Mouse (Mus musculus): Measurements from ENCODE around the gene Polr2j. TPM values are rescaled to one million over a fixed set of nuclear protein-coding genes. Genes with fewer than 3 reads are reported as not detected.
A peak's percentile ranks its signal among the peaks of the same experiment; 100 is the strongest.

Polr2j gene
- 233 and 265 TPM in 2 replicates for polyA plus RNA-seq (2014; fragmentation: Nextera tagmentation; extraction: Ambion mirVana)

GRCm38 (mm10) chr5:136115891-136116783 is at the start of gene Polr2j:
Gene Polr2j, plus strand, starts transcription at chr5:136116631.
- Histone ChIP-seq H3K4me2 (ENCODE audit: low read length) (peak within 1 kb of the TSS; percentile 88), H3K9ac (replicated peaks; ENCODE audit: low read length) (peak within 1 kb of the TSS; percentile 74), H3K27ac (replicated peaks; ENCODE audit: low read depth, low read length) (peak within 1 kb of the TSS; percentile 70; the same call in 1 of the 2 replicates), H3K4me3 (replicated peaks; ENCODE audit: low read depth, low read length) (peak within 1 kb of the TSS; percentile 78), H3K36me3 (ENCODE audit: control insufficient read depth, insufficient read depth, low read length) (peaks cover 13% of the 10 kb centered on the region), H3K4me1 (ENCODE audit: control insufficient read depth, insufficient read depth, low read length) (peaks cover 14% of the 10 kb centered on the region), H3K27me3 (ENCODE audit: control insufficient read depth, insufficient read depth, low read length) (no peaks in the 10 kb centered on the region), H3K9me3 (ENCODE audit: control insufficient read depth, low read length) (no peaks in the 10 kb centered on the region)
- WGBS: 3% methylated on average over 42 of the region's 42 CpGs
- ATAC-seq (ENCODE audit: low FRiP score, low TSS enrichment) (peak; percentile 92), DNase-seq (peak; percentile 99)

GRCm38 (mm10) chr5:136069411-136069810 is 47.0 kb upstream of the Polr2j start:
- H3K9me3 ChIP-seq (ENCODE audit: control insufficient read depth, low read length): no peaks in the 10 kb centered on the region
- H3K36me3 ChIP-seq (ENCODE audit: control insufficient read depth, insufficient read depth, low read length): no peaks in the 10 kb centered on the region
- H3K9ac ChIP-seq (replicated peaks; ENCODE audit: low read length): no peak overlapping the region
- 78% methylated on average over 2 of the region's 2 CpGs for WGBS
- H3K27ac ChIP-seq (replicated peaks; ENCODE audit: low read depth, low read length): no peak overlapping the region
- no peak overlapping the region for H3K4me3 ChIP-seq (replicated peaks; ENCODE audit: low read depth, low read length)
- ATAC-seq (ENCODE audit: low FRiP score, low TSS enrichment) (no peak), DNase-seq (no peak)
- H3K4me1 ChIP-seq (ENCODE audit: control insufficient read depth, insufficient read depth, low read length): no peaks in the 10 kb centered on the region
- no peaks in the 10 kb centered on the region for H3K27me3 ChIP-seq (ENCODE audit: control insufficient read depth, insufficient read depth, low read length)
- H3K4me2 ChIP-seq (ENCODE audit: low read length): no peak overlapping the region

- WGBS: 63% methylated on average over 6 of the region's 6 CpGs
- Histone ChIP-seq H3K9me3 (ENCODE audit: control insufficient read depth, low read length) (no peaks in the 10 kb centered on the region), H3K4me2 (ENCODE audit: low read length) (no peak overlapping the region), H3K4me3 (replicated peaks; ENCODE audit: low read depth, low read length) (no peak overlapping the region), H3K9ac (replicated peaks; ENCODE audit: low read length) (no peak overlapping the region), H3K27ac (replicated peaks; ENCODE audit: low read depth, low read length) (no peak overlapping the region), H3K4me1 (ENCODE audit: control insufficient read depth, insufficient read depth, low read length) (no peaks in the 10 kb centered on the region), H3K27me3 (ENCODE audit: control insufficient read depth, insufficient read depth, low read length) (no peaks in the 10 kb centered on the region), H3K36me3 (ENCODE audit: control insufficient read depth, insufficient read depth, low read length) (no peaks in the 10 kb centered on the region)
- ATAC-seq (ENCODE audit: low FRiP score, low TSS enrichment): no peak
- DNase-seq: no peak
These were observed 43.4 kb upstream of the Polr2j start for GRCm38 (mm10) chr5:136073051-136073450.

- Histone ChIP-seq H3K4me2 (ENCODE audit: low read length) (no peak overlapping the region), H3K9me3 (ENCODE audit: control insufficient read depth, low read length) (no peaks in the 10 kb centered on the region), H3K27me3 (ENCODE audit: control insufficient read depth, insufficient read depth, low read length) (no peaks in the 10 kb centered on the region), H3K36me3 (ENCODE audit: control insufficient read depth, insufficient read depth, low read length) (no peaks in the 10 kb centered on the region), H3K4me3 (replicated peaks; ENCODE audit: low read depth, low read length) (no peak overlapping the region), H3K9ac (replicated peaks; ENCODE audit: low read length) (no peak overlapping the region), H3K27ac (replicated peaks; ENCODE audit: low read depth, low read length) (no peak overlapping the region), H3K4me1 (ENCODE audit: control insufficient read depth, insufficient read depth, low read length) (no peaks in the 10 kb centered on the region)
- ATAC-seq (ENCODE audit: low FRiP score, low TSS enrichment): no peak
- no peak for DNase-seq
- 68% methylated on average over 11 of the region's 11 CpGs for WGBS
These were observed 42.9 kb upstream of the Polr2j start for GRCm38 (mm10) chr5:136073526-136073925.

GRCm38 (mm10) chr5:136075076-136075475 is 41.4 kb upstream of the Polr2j start:
- Histone ChIP-seq H3K4me2 (ENCODE audit: low read length) (no peak overlapping the region), H3K4me1 (ENCODE audit: control insufficient read depth, insufficient read depth, low read length) (no peaks in the 10 kb centered on the region), H3K4me3 (replicated peaks; ENCODE audit: low read depth, low read length) (no peak overlapping the region), H3K27me3 (ENCODE audit: control insufficient read depth, insufficient read depth, low read length) (no peaks in the 10 kb centered on the region), H3K9ac (replicated peaks; ENCODE audit: low read length) (no peak overlapping the region), H3K36me3 (ENCODE audit: control insufficient read depth, insufficient read depth, low read length) (no peaks in the 10 kb centered on the region), H3K9me3 (ENCODE audit: control insufficient read depth, low read length) (no peaks in the 10 kb centered on the region), H3K27ac (replicated peaks; ENCODE audit: low read depth, low read length) (no peak overlapping the region)
- DNase-seq: no peak
- WGBS: 93% methylated on average over 5 of the region's 5 CpGs
- no peak for ATAC-seq (ENCODE audit: low FRiP score, low TSS enrichment)

GRCm38 (mm10) chr5:136076284-136076683 is 40.1 kb upstream of the Polr2j start:
- no peak overlapping the region for H3K27ac ChIP-seq (replicated peaks; ENCODE audit: low read depth, low read length)
- 50% methylated on average over 7 of the region's 7 CpGs for WGBS

GRCm38 (mm10) chr5:136077001-136077550 is 39.4 kb upstream of the Polr2j start:
- Histone ChIP-seq H3K4me3 (replicated peaks; ENCODE audit: low read depth, low read length) (no peak overlapping the region), H3K27me3 (ENCODE audit: control insufficient read depth, insufficient read depth, low read length) (no peaks in the 10 kb centered on the region), H3K4me2 (ENCODE audit: low read length) (no peak overlapping the region), H3K36me3 (ENCODE audit: control insufficient read depth, insufficient read depth, low read length) (no peaks in the 10 kb centered on the region), H3K4me1 (ENCODE audit: control insufficient read depth, insufficient read depth, low read length) (no peaks in the 10 kb centered on the region), H3K27ac (replicated peaks; ENCODE audit: low read depth, low read length) (no peak overlapping the region), H3K9me3 (ENCODE audit: control insufficient read depth, low read length) (no peaks in the 10 kb centered on the region), H3K9ac (replicated peaks; ENCODE audit: low read length) (no peak overlapping the region)
- 89% methylated on average over 9 of the region's 9 CpGs for WGBS
- ATAC-seq (ENCODE audit: low FRiP score, low TSS enrichment) (no peak), DNase-seq (no peak)

More at GRCm38 (mm10) chr5:136076284-136076683, 40.1 kb upstream of the Polr2j start:
- no peaks in the 10 kb centered on the region for H3K4me1 ChIP-seq (ENCODE audit: control insufficient read depth, insufficient read depth, low read length)
- H3K9ac ChIP-seq (replicated peaks; ENCODE audit: low read length): no peak overlapping the region
- no peak overlapping the region for H3K4me3 ChIP-seq (replicated peaks; ENCODE audit: low read depth, low read length)
- no peaks in the 10 kb centered on the region for H3K9me3 ChIP-seq (ENCODE audit: control insufficient read depth, low read length)
- H3K36me3 ChIP-seq (ENCODE audit: control insufficient read depth, insufficient read depth, low read length): no peaks in the 10 kb centered on the region
- H3K4me2 ChIP-seq (ENCODE audit: low read length): no peak overlapping the region
- H3K27me3 ChIP-seq (ENCODE audit: control insufficient read depth, insufficient read depth, low read length): no peaks in the 10 kb centered on the region
- ATAC-seq (ENCODE audit: low FRiP score, low TSS enrichment) (no peak), DNase-seq (peak; percentile 21)

GRCm38 (mm10) chr5:136078136-136078535 is 38.3 kb upstream of the Polr2j start:
- Histone ChIP-seq H3K4me2 (ENCODE audit: low read length) (no peak overlapping the region), H3K9ac (replicated peaks; ENCODE audit: low read length) (no peak overlapping the region), H3K36me3 (ENCODE audit: control insufficient read depth, insufficient read depth, low read length) (no peaks in the 10 kb centered on the region), H3K4me3 (replicated peaks; ENCODE audit: low read depth, low read length) (no peak overlapping the region), H3K27me3 (ENCODE audit: control insufficient read depth, insufficient read depth, low read length) (no peaks in the 10 kb centered on the region), H3K27ac (replicated peaks; ENCODE audit: low read depth, low read length) (no peak overlapping the region), H3K9me3 (ENCODE audit: control insufficient read depth, low read length) (no peaks in the 10 kb centered on the region), H3K4me1 (ENCODE audit: control insufficient read depth, insufficient read depth, low read length) (no peaks in the 10 kb centered on the region)
- WGBS: 96% methylated on average over 5 of the region's 5 CpGs
- no peak for ATAC-seq (ENCODE audit: low FRiP score, low TSS enrichment)
- no peak for DNase-seq

- Histone ChIP-seq H3K4me2 (ENCODE audit: low read length) (no peak overlapping the region), H3K36me3 (ENCODE audit: control insufficient read depth, insufficient read depth, low read length) (no peaks in the 10 kb centered on the region), H3K9ac (replicated peaks; ENCODE audit: low read length) (no peak overlapping the region), H3K9me3 (ENCODE audit: control insufficient read depth, low read length) (no peaks in the 10 kb centered on the region), H3K27me3 (ENCODE audit: control insufficient read depth, insufficient read depth, low read length) (no peaks in the 10 kb centered on the region), H3K4me3 (replicated peaks; ENCODE audit: low read depth, low read length) (no peak overlapping the region), H3K4me1 (ENCODE audit: control insufficient read depth, insufficient read depth, low read length) (peaks cover 21% of the 10 kb centered on the region), H3K27ac (replicated peaks; ENCODE audit: low read depth, low read length) (no peak overlapping the region)
- no peak for DNase-seq
- no peak for ATAC-seq (ENCODE audit: low FRiP score, low TSS enrichment)
- 79% methylated on average over 4 of the region's 4 CpGs for WGBS
These were observed 34.1 kb upstream of the Polr2j start for GRCm38 (mm10) chr5:136082345-136082744.
